Mouse (Mus musculus) adrenal gland (tissue): ENCODE data around the gene Psmd8.

Experiments used
- intact Hi-C: fragments of 180-260 bp; cut with DNase I; formaldehyde crosslinking; loops from one replicate; pipeline ENCODE4 v1.15.1; 2025

Gene Psmd8

GRCm38 (mm10) chr7:29170755-29171561, 9.5 kb downstream of the Psmd8 start:
- intact Hi-C loops, result no loop called here

- intact Hi-C loops, result no loop called here
Measured at GRCm38 (mm10) chr7:29170066-29170754, 10.3 kb downstream of the Psmd8 start, which contains the start of the genes Ggn and Spred3. Gene Ggn, plus strand, starts transcription at chr7:29170210. Gene Spred3, minus strand, starts transcription at chr7:29170411.

DNA sequence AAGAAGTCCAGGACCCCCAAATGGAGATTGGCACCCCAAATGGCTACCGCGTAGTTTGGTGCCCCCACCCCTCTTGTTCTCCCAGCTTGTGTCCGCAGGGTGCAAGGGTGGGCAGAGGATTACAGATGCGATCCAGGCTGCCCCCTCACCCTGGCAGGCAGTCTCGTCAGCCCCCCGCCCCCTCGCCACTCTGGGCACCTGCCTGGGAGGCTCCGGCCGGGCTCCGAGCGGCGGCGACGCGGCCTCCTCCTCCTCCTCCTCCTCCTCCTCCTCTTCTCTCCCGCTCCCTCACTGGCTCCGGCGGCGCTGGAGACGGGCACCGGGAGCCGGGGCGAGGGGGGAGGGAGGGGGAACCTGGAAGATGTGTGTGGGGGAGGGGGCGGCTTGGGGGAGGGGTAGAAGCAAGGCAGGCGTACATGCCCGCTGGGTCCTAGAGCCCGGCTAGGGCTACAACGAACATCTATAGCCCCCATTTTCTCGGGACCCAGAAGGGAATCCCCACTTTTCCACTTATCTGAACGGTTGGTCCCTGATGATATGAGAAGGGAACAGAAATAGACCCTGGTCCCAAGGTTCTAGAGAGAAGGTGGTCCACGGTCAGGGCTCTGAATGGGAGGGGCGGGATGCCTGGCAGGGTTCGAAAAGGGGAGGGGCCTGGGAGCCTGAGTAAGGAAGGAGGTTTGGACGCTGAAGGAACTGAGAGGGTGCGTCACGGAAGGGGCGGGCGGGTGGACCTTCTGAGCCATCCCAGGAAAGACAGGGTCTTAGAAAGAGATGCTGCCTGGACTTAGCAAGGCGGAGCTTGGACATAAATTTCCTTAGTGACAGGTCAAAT, 11.1 kb downstream of the Psmd8 start:
- intact Hi-C loops, result loop anchor here (5.0 kb wide), 1 partner anchor 42 kb away; the partner anchor contains the start of gene Ryr1

DNA sequence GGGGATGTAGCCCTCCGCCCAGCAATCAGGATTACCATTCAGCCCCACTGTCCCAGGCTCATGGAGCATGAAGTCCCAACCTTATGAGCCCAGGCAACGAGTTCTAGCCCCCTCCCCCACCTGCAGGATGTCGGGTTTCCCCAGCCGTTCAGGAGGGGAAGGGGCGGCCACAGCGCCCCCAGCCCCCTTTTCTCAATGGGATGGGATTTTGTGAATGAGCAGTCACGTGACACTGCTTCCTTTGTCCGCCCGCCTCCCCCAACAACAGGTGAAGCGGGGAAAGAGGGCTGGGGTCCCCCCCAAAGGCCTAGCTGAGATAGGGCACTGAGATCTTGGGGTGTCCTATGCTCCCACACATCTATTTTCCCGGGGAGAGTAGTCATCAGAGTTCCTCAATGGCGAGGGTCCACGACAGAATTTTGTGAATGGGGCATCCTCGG, 11.7 kb downstream of the Psmd8 start:
- intact Hi-C loops, result loop anchor here (5.0 kb wide), 1 partner anchor 42 kb away; the partner anchor contains the start of gene Ryr1

- intact Hi-C loops, result loop anchor here (5.0 kb wide), 1 partner anchor 41 kb away; the partner anchor contains the start of gene Ryr1
Measured at GRCm38 (mm10) chr7:29168121-29168695, 12.3 kb downstream of the Psmd8 start.

GRCm38 (mm10) chr7:29167656-29168055, 12.8 kb downstream of the Psmd8 start:
- intact Hi-C loops, result loop anchor here (5.0 kb wide), 1 partner anchor 40 kb away; the partner anchor contains the start of gene Ryr1

GRCm38 (mm10) chr7:29162750-29163525, 17.6 kb downstream of the Psmd8 start:
- intact Hi-C loops, result no loop called here

DNA sequence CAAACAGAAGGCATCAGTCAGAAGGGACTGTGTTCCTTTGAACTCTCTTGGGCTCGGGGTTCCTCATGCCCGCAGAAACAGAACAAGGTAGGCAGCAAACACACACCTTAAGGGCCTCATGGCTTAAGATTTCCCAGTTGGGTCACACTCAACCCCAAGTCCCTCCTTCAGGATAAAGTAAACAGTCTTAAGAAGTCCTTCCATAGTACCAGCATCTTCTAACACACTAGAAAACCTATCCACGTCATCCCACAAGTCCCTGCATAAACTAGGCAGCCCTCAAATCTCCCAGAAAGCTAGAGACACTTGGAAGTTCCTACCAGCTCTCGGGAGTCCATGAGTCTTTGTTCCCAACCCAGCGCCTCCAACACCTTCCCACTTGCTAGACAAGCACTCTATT, 18.2 kb downstream of the Psmd8 start:
- intact Hi-C loops, result no loop called here

DNA sequence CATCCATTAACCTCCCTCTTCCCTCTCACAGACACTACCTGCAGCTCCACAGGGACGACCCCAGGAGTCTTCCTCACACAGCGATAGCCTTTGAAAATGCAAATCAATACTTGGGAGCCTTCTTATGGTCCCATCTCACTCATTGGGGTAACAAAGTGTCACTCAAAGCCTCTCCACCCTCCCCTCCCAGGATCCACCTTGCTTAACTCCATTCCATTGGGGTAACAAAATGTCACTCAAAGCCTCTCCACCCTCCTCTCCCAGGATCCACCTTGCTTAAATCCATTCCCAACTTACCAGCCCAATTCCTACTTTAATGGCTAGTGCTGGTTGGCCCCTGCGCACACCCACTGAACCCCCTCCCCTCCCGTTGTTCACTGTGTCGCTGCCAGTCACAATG, 22.2 kb downstream of the Psmd8 start:
- intact Hi-C loops, result no loop called here

DNA sequence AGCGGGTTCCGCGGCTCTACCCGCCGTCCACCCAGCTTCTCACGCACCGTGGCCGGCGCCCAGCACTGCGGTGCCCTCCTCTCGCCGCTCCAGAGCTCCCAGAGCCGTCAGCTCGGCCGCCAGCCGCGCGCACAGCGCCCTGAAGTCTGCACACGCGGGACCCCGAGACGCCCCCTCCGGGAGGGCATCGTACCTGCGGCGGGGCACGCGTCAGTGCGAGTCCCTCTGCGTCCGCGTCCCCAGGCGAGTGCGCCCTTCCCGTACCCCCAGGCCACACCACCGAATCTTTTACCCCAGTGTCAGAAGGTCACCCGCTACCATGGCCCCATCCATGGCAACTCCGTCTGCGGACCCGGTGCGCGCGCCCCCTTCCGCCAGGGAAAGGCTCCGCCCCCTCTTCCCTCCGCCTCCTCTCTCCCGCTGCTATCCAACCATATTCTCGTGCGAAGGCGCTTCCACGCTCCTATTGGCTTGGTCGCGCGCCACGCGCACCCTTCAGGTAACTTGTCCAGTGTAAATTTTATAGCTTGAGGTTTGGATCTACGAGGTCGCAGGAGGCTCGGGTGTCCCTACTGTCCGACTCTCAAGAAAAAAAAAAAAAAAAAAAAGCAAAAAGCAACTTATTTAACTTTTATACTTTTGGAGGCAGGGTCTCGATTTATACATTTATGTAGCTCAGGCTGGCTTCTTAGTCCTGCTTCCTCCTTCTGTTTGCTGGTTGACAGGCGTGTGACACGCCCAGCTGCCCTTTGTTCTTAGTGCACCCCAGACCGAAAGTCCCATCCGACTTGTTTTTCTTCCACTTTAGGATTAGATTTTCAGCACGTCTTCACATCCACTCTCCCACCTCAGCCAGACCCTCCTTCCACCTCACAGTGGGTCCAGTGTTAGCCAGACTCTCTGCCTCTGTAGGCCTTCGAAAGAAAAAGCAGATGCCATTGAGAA, 24.4 kb downstream of the Psmd8 start, which contains the start of gene Fam98c:
Gene Fam98c (minus strand): TSS at position 397 of the 945 bp plus-strand sequence.
- intact Hi-C loops, result no loop called here

- intact Hi-C loops, result no loop called here
Measured at GRCm38 (mm10) chr7:29155196-29155837, 25.2 kb downstream of the Psmd8 start.

- intact Hi-C loops, result no loop called here
Measured at GRCm38 (mm10) chr7:29154018-29154720, 26.3 kb downstream of the Psmd8 start.

DNA sequence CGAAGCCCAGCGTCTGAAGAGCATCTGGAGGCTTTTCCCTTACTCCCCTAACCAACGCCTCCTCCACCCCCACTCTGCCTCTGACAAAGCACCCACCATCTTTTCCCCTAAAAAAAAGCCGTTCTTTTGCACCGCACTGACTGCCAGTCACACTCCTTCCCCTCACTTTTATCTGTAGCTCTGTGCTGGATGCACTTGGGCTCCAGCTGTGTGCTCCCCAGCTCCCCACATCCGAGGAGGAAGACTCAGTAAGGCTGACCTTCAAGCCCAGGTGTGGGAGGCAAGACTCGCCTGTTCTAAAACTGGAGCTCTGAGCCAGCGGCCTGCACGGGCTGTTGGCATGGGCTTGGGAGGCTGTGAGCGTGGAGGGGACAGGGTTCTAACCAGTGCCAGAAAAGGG, 29.0 kb downstream of the Psmd8 start:
- intact Hi-C loops, result no loop called here

GRCm38 (mm10) chr7:29148771-29149170, 31.7 kb downstream of the Psmd8 start:
- intact Hi-C loops, result no loop called here

GRCm38 (mm10) chr7:29146625-29147367, 33.7 kb downstream of the Psmd8 start:
- intact Hi-C loops, result no loop called here

GRCm38 (mm10) chr7:29144006-29144405, 36.5 kb downstream of the Psmd8 start:
- intact Hi-C loops, result no loop called here

DNA sequence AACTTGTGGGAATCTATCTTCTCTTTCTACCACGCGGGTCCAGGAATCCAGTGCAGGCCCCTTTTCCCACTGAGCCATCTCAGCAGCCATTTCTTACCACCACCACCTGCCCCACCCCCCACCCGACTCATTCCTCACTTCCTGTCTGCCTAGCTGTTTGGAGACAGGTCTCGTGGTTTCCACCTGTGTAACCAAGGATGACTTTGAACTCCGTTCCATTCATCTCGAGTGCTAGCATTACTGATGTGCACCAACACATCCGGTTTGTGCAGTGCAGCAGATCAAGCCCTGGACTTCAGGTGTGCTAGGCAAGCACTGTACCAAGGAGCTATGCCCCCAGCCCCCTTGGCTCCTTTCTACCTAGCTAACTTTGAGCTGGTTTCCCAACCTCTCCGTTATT, 39.1 kb downstream of the Psmd8 start:
- intact Hi-C loops, result no loop called here
